Mouse (Mus musculus): ENCODE results near the gene Rpn1. TPM values are rescaled to one million over a fixed set of nuclear protein-coding genes. Genes with fewer than 3 reads are reported as not detected.
A peak's percentile ranks its signal among the peaks of the same experiment; 100 is the strongest.

Gene Rpn1
- polyA plus RNA-seq (2015; fragmentation: Nextera tagmentation; extraction: Ambion mirVana) = 173 and 183 TPM in 2 replicates

GRCm38 (mm10) chr6:88084278-88085151, at the start of gene Rpn1:
Rpn1 (plus strand) TSS chr6:88084482.
- H3K27me3 ChIP-seq (ENCODE audit: control insufficient read depth, insufficient read depth, low read depth, low read length) = no peaks in the 10 kb centered on the region
- peaks cover 23% of the 10 kb centered on the region for H3K4me1 ChIP-seq (ENCODE audit: control insufficient read depth, low read depth, low read length)
- H3K36me3 ChIP-seq (ENCODE audit: control insufficient read depth, insufficient read depth) = peaks cover 2% of the 10 kb centered on the region; the same call in 1 of the 2 replicates
- peak; percentile 98 for ATAC-seq (ENCODE audit: low read depth)
- peak within 1 kb of the TSS; percentile 84 for H3K4me3 ChIP-seq (ENCODE audit: low read depth, low read length)
- WGBS (ENCODE audit: insufficient replicate concordance) = under 1% methylated on average over 71 of the region's 71 CpGs
- H3K9me3 ChIP-seq (replicated peaks; ENCODE audit: control insufficient read depth, low read length) = no peaks in the 10 kb centered on the region
- peak within 1 kb of the TSS; percentile 86 for H3K9ac ChIP-seq (ENCODE audit: low read depth, low read length)
- H3K27ac ChIP-seq (ENCODE audit: low read length) = peak within 1 kb of the TSS; percentile 80
- peak within 1 kb of the TSS; percentile 89 for H3K4me2 ChIP-seq (ENCODE audit: low read depth, low read length)

GRCm38 (mm10) chr6:88037471-88038045, 46.7 kb upstream of the Rpn1 start:
- Histone ChIP-seq H3K36me3 (ENCODE audit: control insufficient read depth, insufficient read depth) (0 out of 2 replicates have a peak, but pooled peaks cover 3% of the 10 kb centered on the region), H3K4me1 (ENCODE audit: control insufficient read depth, low read depth, low read length) (no peaks in the 10 kb centered on the region; the same call in 1 of the 2 replicates), H3K27ac (ENCODE audit: low read length) (no peak overlapping the region), H3K9me3 (replicated peaks; ENCODE audit: control insufficient read depth, low read length) (no peaks in the 10 kb centered on the region), H3K4me3 (ENCODE audit: low read depth, low read length) (no peak overlapping the region), H3K27me3 (ENCODE audit: control insufficient read depth, insufficient read depth, low read depth, low read length) (no peaks in the 10 kb centered on the region), H3K9ac (ENCODE audit: low read depth, low read length) (no peak overlapping the region), H3K4me2 (ENCODE audit: low read depth, low read length) (no peak overlapping the region)
- WGBS (ENCODE audit: insufficient replicate concordance) = 69% methylated on average over 4 of the region's 4 CpGs
- no peak for ATAC-seq (ENCODE audit: low read depth)

DNA sequence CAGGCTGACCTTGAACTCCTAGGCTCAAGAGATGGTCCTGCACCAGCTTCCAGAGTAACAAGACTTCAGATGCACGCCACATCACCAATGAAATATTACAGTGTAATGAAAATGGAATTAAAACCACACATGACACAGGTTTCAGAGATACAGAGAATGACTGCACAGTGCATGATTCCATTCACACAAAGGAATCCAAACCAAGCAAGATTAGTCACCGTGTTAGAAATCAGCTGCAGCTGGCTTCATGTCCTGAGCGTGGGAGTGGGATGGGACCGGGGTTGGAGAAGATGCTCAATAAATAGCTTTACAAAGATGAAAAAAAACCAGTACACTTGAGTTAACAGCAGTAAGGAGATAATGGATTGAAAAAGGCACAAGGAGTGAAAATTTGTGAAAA, 44.9 kb upstream of the Rpn1 start:
- H3K4me1 ChIP-seq (ENCODE audit: control insufficient read depth, low read depth, low read length) = peaks cover 16% of the 10 kb centered on the region
- H3K9me3 ChIP-seq (replicated peaks; ENCODE audit: control insufficient read depth, low read length) = no peaks in the 10 kb centered on the region
- no peaks in the 10 kb centered on the region for H3K27me3 ChIP-seq (ENCODE audit: control insufficient read depth, insufficient read depth, low read depth, low read length)
- no peak for ATAC-seq (ENCODE audit: low read depth)
- 0 out of 2 replicates have a peak, but pooled peaks cover 3% of the 10 kb centered on the region for H3K36me3 ChIP-seq (ENCODE audit: control insufficient read depth, insufficient read depth)
- H3K27ac ChIP-seq (ENCODE audit: low read length) = no peak overlapping the region
- no peak overlapping the region for H3K9ac ChIP-seq (ENCODE audit: low read depth, low read length)
- no peak overlapping the region for H3K4me3 ChIP-seq (ENCODE audit: low read depth, low read length)
- WGBS (ENCODE audit: insufficient replicate concordance) = 93% methylated on average over 4 of the region's 4 CpGs
- H3K4me2 ChIP-seq (ENCODE audit: low read depth, low read length) = no peak overlapping the region

GRCm38 (mm10) chr6:88041221-88041620, 43.1 kb upstream of the Rpn1 start:
- Histone ChIP-seq H3K27ac (ENCODE audit: low read length) (no peak overlapping the region), H3K4me1 (ENCODE audit: control insufficient read depth, low read depth, low read length) (peaks cover 23% of the 10 kb centered on the region), H3K9ac (ENCODE audit: low read depth, low read length) (no peak overlapping the region), H3K4me3 (ENCODE audit: low read depth, low read length) (no peak overlapping the region), H3K36me3 (ENCODE audit: control insufficient read depth, insufficient read depth) (0 out of 2 replicates have a peak, but pooled peaks cover 3% of the 10 kb centered on the region), H3K9me3 (replicated peaks; ENCODE audit: control insufficient read depth, low read length) (no peaks in the 10 kb centered on the region), H3K4me2 (ENCODE audit: low read depth, low read length) (no peak overlapping the region), H3K27me3 (ENCODE audit: control insufficient read depth, insufficient read depth, low read depth, low read length) (no peaks in the 10 kb centered on the region)
- 73% methylated on average over 4 of the region's 4 CpGs for WGBS (ENCODE audit: insufficient replicate concordance)
- no peak for ATAC-seq (ENCODE audit: low read depth)

DNA sequence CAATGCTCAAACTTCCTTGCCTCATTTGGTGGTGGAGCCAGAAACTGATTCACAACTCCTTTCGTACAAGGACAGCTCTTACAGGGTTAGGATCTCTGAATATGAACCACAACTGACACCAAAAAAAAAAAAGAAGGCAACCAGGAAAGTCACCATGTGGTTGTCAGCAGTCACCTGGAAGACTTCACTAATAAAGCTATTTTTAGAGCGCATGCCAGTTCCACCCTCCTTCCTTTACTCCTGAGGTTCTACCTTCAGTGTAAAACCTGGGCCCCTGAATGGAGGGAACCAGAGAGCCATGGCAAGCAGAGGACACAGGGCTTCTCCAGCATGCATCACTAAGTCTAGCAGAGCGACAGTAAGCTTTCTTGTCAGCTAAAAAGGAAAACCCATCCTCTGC, 41.9 kb upstream of the Rpn1 start:
- 74% methylated on average over 3 of the region's 3 CpGs for WGBS (ENCODE audit: insufficient replicate concordance)
- Histone ChIP-seq H3K36me3 (ENCODE audit: control insufficient read depth, insufficient read depth) (0 out of 2 replicates have a peak, but pooled peaks cover 3% of the 10 kb centered on the region), H3K27ac (ENCODE audit: low read length) (no peak overlapping the region), H3K4me2 (ENCODE audit: low read depth, low read length) (no peak overlapping the region), H3K4me1 (ENCODE audit: control insufficient read depth, low read depth, low read length) (peaks cover 25% of the 10 kb centered on the region), H3K9me3 (replicated peaks; ENCODE audit: control insufficient read depth, low read length) (no peaks in the 10 kb centered on the region), H3K27me3 (ENCODE audit: control insufficient read depth, insufficient read depth, low read depth, low read length) (no peaks in the 10 kb centered on the region), H3K4me3 (ENCODE audit: low read depth, low read length) (no peak overlapping the region), H3K9ac (ENCODE audit: low read depth, low read length) (no peak overlapping the region)
- no peak for ATAC-seq (ENCODE audit: low read depth)

- Histone ChIP-seq H3K27ac (ENCODE audit: low read length) (no peak overlapping the region; the same call in 1 of the 2 replicates), H3K27me3 (ENCODE audit: control insufficient read depth, insufficient read depth, low read depth, low read length) (no peaks in the 10 kb centered on the region), H3K4me1 (ENCODE audit: control insufficient read depth, low read depth, low read length) (peaks cover 29% of the 10 kb centered on the region), H3K4me2 (ENCODE audit: low read depth, low read length) (peak overlapping the region; percentile 74), H3K9ac (ENCODE audit: low read depth, low read length) (peak overlapping the region; percentile 90), H3K9me3 (replicated peaks; ENCODE audit: control insufficient read depth, low read length) (no peaks in the 10 kb centered on the region), H3K4me3 (ENCODE audit: low read depth, low read length) (peak overlapping the region; percentile 91), H3K36me3 (ENCODE audit: control insufficient read depth, insufficient read depth) (0 out of 2 replicates have a peak, but pooled peaks cover 3% of the 10 kb centered on the region)
- ATAC-seq (ENCODE audit: low read depth) = no peak
- 2% methylated on average over 3 of the region's 3 CpGs for WGBS (ENCODE audit: insufficient replicate concordance)
These were observed 40.1 kb upstream of the Rpn1 start for GRCm38 (mm10) chr6:88044234-88044576.

GRCm38 (mm10) chr6:88044577-88045405, 39.5 kb upstream of the Rpn1 start, which contains the start of gene Rab7:
Rab7 (minus strand) TSS chr6:88045270.
- Histone ChIP-seq H3K9me3 (replicated peaks; ENCODE audit: control insufficient read depth, low read length) (no peaks in the 10 kb centered on the region), H3K36me3 (ENCODE audit: control insufficient read depth, insufficient read depth) (no peaks in the 10 kb centered on the region), H3K9ac (ENCODE audit: low read depth, low read length) (peak within 1 kb of the TSS; percentile 90), H3K27ac (ENCODE audit: low read length) (peak within 1 kb of the TSS; percentile 84), H3K4me2 (ENCODE audit: low read depth, low read length) (peak within 1 kb of the TSS; percentile 74), H3K27me3 (ENCODE audit: control insufficient read depth, insufficient read depth, low read depth, low read length) (no peaks in the 10 kb centered on the region), H3K4me1 (ENCODE audit: control insufficient read depth, low read depth, low read length) (peaks cover 29% of the 10 kb centered on the region), H3K4me3 (ENCODE audit: low read depth, low read length) (peak within 1 kb of the TSS; percentile 91)
- under 1% methylated on average over 74 of the region's 82 CpGs for WGBS (ENCODE audit: insufficient replicate concordance)
- ATAC-seq (ENCODE audit: low read depth) = peak; percentile 94

DNA sequence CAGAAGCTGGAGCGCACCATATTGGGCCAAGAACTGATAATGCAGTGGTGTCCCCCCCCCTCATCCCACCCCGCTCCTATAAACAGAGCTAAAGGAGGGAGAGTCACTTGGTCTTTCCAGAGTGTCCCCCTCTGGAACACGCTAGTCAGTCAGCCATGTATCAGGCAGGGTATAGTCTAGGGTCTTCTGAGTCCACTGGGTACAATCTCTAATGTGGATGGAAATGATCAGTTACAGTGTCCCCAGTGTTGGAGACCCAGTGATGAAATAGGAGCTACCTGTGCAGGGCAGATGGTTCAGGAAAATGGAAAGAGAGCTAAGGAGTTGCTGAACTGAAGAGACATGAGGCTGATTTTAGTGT, 38.9 kb upstream of the Rpn1 start:
- ATAC-seq (ENCODE audit: low read depth) = no peak
- H3K27ac ChIP-seq (ENCODE audit: low read length) = no peak overlapping the region
- H3K4me2 ChIP-seq (ENCODE audit: low read depth, low read length) = peak overlapping the region; percentile 74
- no peak overlapping the region for H3K9ac ChIP-seq (ENCODE audit: low read depth, low read length)
- WGBS (ENCODE audit: insufficient replicate concordance) = 35% methylated on average over 3 of the region's 3 CpGs
- peak overlapping the region; percentile 91 for H3K4me3 ChIP-seq (ENCODE audit: low read depth, low read length)
- peaks cover 29% of the 10 kb centered on the region for H3K4me1 ChIP-seq (ENCODE audit: control insufficient read depth, low read depth, low read length)
- H3K36me3 ChIP-seq (ENCODE audit: control insufficient read depth, insufficient read depth) = no peaks in the 10 kb centered on the region
- no peaks in the 10 kb centered on the region for H3K9me3 ChIP-seq (replicated peaks; ENCODE audit: control insufficient read depth, low read length)
- H3K27me3 ChIP-seq (ENCODE audit: control insufficient read depth, insufficient read depth, low read depth, low read length) = no peaks in the 10 kb centered on the region

All from liver, embryonic 16.5 days (tissue).